Comparison of ENCODE assay signal across 8 mouse cellular contexts in genomic region chr16:77014321-77015211, GRCm38 (mm10). TPM values are rescaled to one million over a fixed set of nuclear protein-coding genes. Genes with fewer than 3 reads are reported as not detected.
DNase-seq lines count a peak whose midpoint lies in the region; ATAC-seq and TF ChIP-seq lines count a peak whose summit lies in the region.

No protein-coding gene starts in this region.

- peak overlapping the region; percentile 89 for H3K9ac ChIP-seq in limb, embryonic 13.5 days

- H3K27ac ChIP-seq in embryonic fibroblast, embryonic 13.5 days (ENCODE audit: insufficient read depth, low read length), result peak overlapping the region; percentile 26
- peak overlapping the region; percentile 81 for H3K27ac ChIP-seq in limb, embryonic 13.5 days
- H3K27ac ChIP-seq in small intestine, adult 2 months (ENCODE audit: insufficient read depth, low read depth, low read length), result peak overlapping the region; percentile 82

- DNase-seq in cerebellum, adult 9-10 months, result peak; percentile 51
- no peak for DNase-seq in cerebellum, postnatal 4 days (ENCODE audit: low spot score in 2 of 2)
- DNase-seq in 3T3-L1 (ENCODE audit: low read depth, low spot score), result peak; percentile 59
- DNase-seq in layer of hippocampus, postnatal 14 days (ENCODE audit: low spot score in 2 of 2), result no peak
- no peak for DNase-seq in cerebellum, postnatal 25 days

- H3K4me2 ChIP-seq in limb, embryonic 13.5 days (replicated peaks), result peak overlapping the region; percentile 67

- no peaks in the 10 kb centered on the region for H3K9me3 ChIP-seq in limb, embryonic 13.5 days

- TF ChIP-seq POLR2A in embryonic fibroblast, embryonic 13.5 days (IDR thresholded peaks at IDR 0.05; ENCODE audit: low read depth, low read length), result no peak
- no peak for TF ChIP-seq POLR2A in small intestine, adult 2 months (IDR thresholded peaks at IDR 0.05; ENCODE audit: low read depth, low read length)

- H3K36me3 ChIP-seq in limb, embryonic 13.5 days, result no peaks in the 10 kb centered on the region
- H3K36me3 ChIP-seq in small intestine, adult 2 months (ENCODE audit: control insufficient read depth, insufficient read depth, low read length), result no peaks in the 10 kb centered on the region

- TF ChIP-seq CTCF in embryonic fibroblast, embryonic 13.5 days (IDR thresholded peaks at IDR 0.05; ENCODE audit: borderline replicate concordance, insufficient read depth, low read length), result no peak
- TF ChIP-seq CTCF in small intestine, adult 2 months (IDR thresholded peaks at IDR 0.05; ENCODE audit: extremely low read depth, insufficient read length, insufficient replicate concordance, low read depth, low read length), result no peak

- WGBS in limb, embryonic 13.5 days, result 4% methylated on average over 17 of the region's 17 CpGs
- WGBS in small intestine, adult 2 months, result under 1% methylated on average over 17 of the region's 17 CpGs

- H3K4me1 ChIP-seq in embryonic fibroblast, embryonic 13.5 days (ENCODE audit: control insufficient read depth, insufficient read depth, low read length), result peaks cover 5% of the 10 kb centered on the region
- H3K4me1 ChIP-seq in limb, embryonic 13.5 days, result peaks cover 31% of the 10 kb centered on the region
- peaks cover 6% of the 10 kb centered on the region; the same call in 1 of the 2 replicates for H3K4me1 ChIP-seq in small intestine, adult 2 months (ENCODE audit: control insufficient read depth, insufficient read depth, insufficient read length, low read length)

- peak overlapping the region; percentile 100 for H3K4me3 ChIP-seq in embryonic fibroblast, embryonic 13.5 days (ENCODE audit: insufficient read depth, low read length)
- H3K4me3 ChIP-seq in limb, embryonic 13.5 days, result peak overlapping the region; percentile 93
- H3K4me3 ChIP-seq in small intestine, adult 2 months (ENCODE audit: low read depth, low read length), result peak overlapping the region; percentile 96

- H3K27me3 ChIP-seq in limb, embryonic 13.5 days, result no peaks in the 10 kb centered on the region
- no peaks in the 10 kb centered on the region for H3K27me3 ChIP-seq in small intestine, adult 2 months (ENCODE audit: control insufficient read depth, insufficient read depth, low read length)

- ATAC-seq in limb, embryonic 13.5 days (ENCODE audit: low FRiP score, low read depth), result no peak

RNA-seq across cellular contexts. Expression of gene Usp25, which starts 1.1 kb away (rescaled TPM):
- 29.7 and 31.3 TPM in 2 replicates for polyA plus RNA-seq in embryonic fibroblast, embryonic 13.5 days (2011; ENCODE audit: insufficient read length, low read depth, missing spikeins)
- 14.3 and 16.4 TPM in 2 replicates for polyA plus RNA-seq in limb, embryonic 13.5 days (2015; fragmentation: Nextera tagmentation; extraction: Ambion mirVana)
- polyA plus RNA-seq in small intestine, adult 2 months (2012; rRNA removed), result 26.3 and 53.9 TPM in 2 replicates
- 10 to 100 TPM; 30.7 to 32.7 TPM for total RNA-seq in layer of hippocampus, postnatal 14 days (2021)

Comparison
In these comparisons a context has a peak if more than half of its experiments do, and no peak if none do; other contexts are left out.
1. DNase-seq: peak in cerebellum, adult 9-10 months (single experiment) and 3T3-L1 (single experiment); none in cerebellum, postnatal 4 days (0 of 2), layer of hippocampus, postnatal 14 days (0 of 2) and cerebellum, postnatal 25 days (0 of 2).
2. H3K27ac ChIP-seq: peak in every context shown above with its lines; median percentile 82 in small intestine, adult 2 months; 81 in limb, embryonic 13.5 days; 26 in embryonic fibroblast, embryonic 13.5 days.
3. Peak in every context shown above with its lines, with median percentiles within 50 percentile points of each other: H3K4me3 ChIP-seq.